In genomic region chr16:18976315-18976714, GRCm38 (mm10) we compare ENCODE assay signal across 13 mouse cellular contexts.
DNase-seq lines count a peak whose midpoint lies in the region; ATAC-seq and TF ChIP-seq lines count a peak whose summit lies in the region.
"Had no signal": no experiment of that assay in that cellular context is flagged by ENCODE, and none has a peak within 500 bp of the region (broad histone marks: within the 10 kb centered on the region; RNA-seq: fewer than 3 reads in every experiment).

No protein-coding gene starts in this region.

- no peak for TF ChIP-seq CTCF in heart, adult 2 months (IDR thresholded peaks at IDR 0.05)
- TF ChIP-seq CTCF in ES-Bruce4 (IDR thresholded peaks at IDR 0.05; ENCODE audit: low read depth, low read length) = no peak

- ATAC-seq in heart, embryonic 16.5 days (replicated peaks; ENCODE audit: extremely low read depth, insufficient read depth, low FRiP score) = no peak
- ATAC-seq in limb, embryonic 13.5 days (ENCODE audit: low FRiP score, low read depth) = no peak
- ATAC-seq in frontal cortex, adult (ENCODE audit: low TSS enrichment) = no peak

- no peak for TF ChIP-seq EP300 in heart, adult 2 months (IDR thresholded peaks at IDR 0.05; ENCODE audit: insufficient read depth, low read depth, low read length)
- no peak for TF ChIP-seq EP300 in ES-Bruce4 (IDR thresholded peaks at IDR 0.05; ENCODE audit: insufficient read depth, low read depth, low read length)

- peak overlapping the region; percentile 13 for H3K4me2 ChIP-seq in heart, embryonic 16.5 days (ENCODE audit: low read depth, low read length)
- H3K4me2 ChIP-seq in limb, embryonic 13.5 days (replicated peaks) = peak overlapping the region; percentile 19; the same call in 1 of the 2 replicates
- H3K4me2 ChIP-seq: liver, embryonic 13.5 days had no signal

- H3K4me3 ChIP-seq in heart, embryonic 16.5 days (ENCODE audit: low read length) = peak overlapping the region; percentile 6; the same call in 1 of the 2 replicates
- H3K4me3 ChIP-seq in heart, adult 2 months = no peak overlapping the region
- peak overlapping the region; percentile 38 for H3K4me3 ChIP-seq in ES-Bruce4 (ENCODE audit: low read depth, low read length)
- no peak overlapping the region for H3K4me3 ChIP-seq in limb, embryonic 13.5 days
- H3K4me3 ChIP-seq: liver, embryonic 13.5 days had no signal

- no peak for TF ChIP-seq POLR2A in heart, adult 2 months (IDR thresholded peaks at IDR 0.05; ENCODE audit: insufficient read depth, low read depth, low read length)
- TF ChIP-seq POLR2A in ES-Bruce4 (IDR thresholded peaks at IDR 0.05; ENCODE audit: insufficient read depth, low read length) = no peak

- intact Hi-C loops in heart, adult 2 months (cut with DNase I) = no loop called here

- no peaks in the 10 kb centered on the region for H3K36me3 ChIP-seq in heart, embryonic 16.5 days (ENCODE audit: control insufficient read depth, insufficient read depth)
- no peaks in the 10 kb centered on the region for H3K36me3 ChIP-seq in heart, adult 2 months (ENCODE audit: control insufficient read depth, insufficient read depth, low read length)
- no peaks in the 10 kb centered on the region for H3K36me3 ChIP-seq in ES-Bruce4 (ENCODE audit: control insufficient read depth, insufficient read depth, low read length, poor library complexity, severe bottlenecking)
- H3K36me3 ChIP-seq in limb, embryonic 13.5 days = peaks cover 9% of the 10 kb centered on the region
- H3K36me3 ChIP-seq: liver, embryonic 13.5 days had no signal

- H3K27me3 ChIP-seq in heart, embryonic 16.5 days (ENCODE audit: control insufficient read depth, insufficient read depth, low read length) = no peaks in the 10 kb centered on the region
- H3K27me3 ChIP-seq in heart, adult 2 months (ENCODE audit: control insufficient read depth, insufficient read depth, low read length) = no peaks in the 10 kb centered on the region
- H3K27me3 ChIP-seq in ES-Bruce4 (ENCODE audit: control insufficient read depth, insufficient read depth, low read length, poor library complexity, severe bottlenecking) = no peaks in the 10 kb centered on the region
- H3K27me3 ChIP-seq in limb, embryonic 13.5 days = no peaks in the 10 kb centered on the region
- H3K27me3 ChIP-seq: liver, embryonic 13.5 days had no signal

- H3K9ac ChIP-seq in heart, embryonic 16.5 days (ENCODE audit: low read length) = no peak overlapping the region
- no peak overlapping the region for H3K9ac ChIP-seq in heart, adult 2 months (ENCODE audit: low read depth, low read length)
- no peak overlapping the region for H3K9ac ChIP-seq in ES-Bruce4 (ENCODE audit: low read depth, poor library complexity, severe bottlenecking)
- H3K9ac ChIP-seq in limb, embryonic 13.5 days = no peak overlapping the region
- H3K9ac ChIP-seq: liver, embryonic 13.5 days had no signal

- 77% methylated on average over 23 of the region's 23 CpGs for WGBS in heart, embryonic 16.5 days
- WGBS in heart, adult 2 months = 82% methylated on average over 23 of the region's 23 CpGs
- WGBS in limb, embryonic 13.5 days = 72% methylated on average over 19 of the region's 23 CpGs

- no peak overlapping the region for H3K27ac ChIP-seq in heart, embryonic 16.5 days (ENCODE audit: low read length)
- no peak overlapping the region for H3K27ac ChIP-seq in heart, adult 2 months
- H3K27ac ChIP-seq in ES-Bruce4 (ENCODE audit: insufficient read depth, low read length) = no peak overlapping the region
- H3K27ac ChIP-seq in limb, embryonic 13.5 days = no peak overlapping the region
- H3K27ac ChIP-seq: liver, embryonic 13.5 days; macrophage had no signal

- peaks cover 2% of the 10 kb centered on the region for H3K4me1 ChIP-seq in heart, embryonic 16.5 days (ENCODE audit: control insufficient read depth, insufficient read depth, low read length)
- H3K4me1 ChIP-seq in heart, adult 2 months (ENCODE audit: control insufficient read depth, insufficient read depth, low read length) = no peaks in the 10 kb centered on the region
- no peaks in the 10 kb centered on the region for H3K4me1 ChIP-seq in ES-Bruce4 (ENCODE audit: control insufficient read depth, insufficient read depth, low read length)
- no peaks in the 10 kb centered on the region for H3K4me1 ChIP-seq in limb, embryonic 13.5 days
- H3K4me1 ChIP-seq: liver, embryonic 13.5 days had no signal

- H3K79me2 ChIP-seq in heart, adult 2 months (replicated peaks; ENCODE audit: control insufficient read depth, insufficient read depth, low read length) = no peaks in the 10 kb centered on the region

- H3K9me3 ChIP-seq in heart, embryonic 16.5 days (replicated peaks; ENCODE audit: control insufficient read depth, low read length) = peaks cover 8% of the 10 kb centered on the region
- H3K9me3 ChIP-seq in ES-Bruce4 (replicated peaks; ENCODE audit: control insufficient read depth, insufficient read depth, low read length, poor library complexity, severe bottlenecking) = peaks cover 8% of the 10 kb centered on the region; the same call in 1 of the 2 replicates
- H3K9me3 ChIP-seq in limb, embryonic 13.5 days = peaks cover 10% of the 10 kb centered on the region; the same call in 1 of the 2 replicates

- DNase-seq in heart, adult 2 months = no peak
- DNase-seq in 3134 (ENCODE audit: extremely low read depth, insufficient read length, low spot score) = peak; percentile 18
- DNase-seq in spleen, postnatal 10 days (ENCODE audit: low spot score in 2 of 2) = no peak
- no peak for DNase-seq in cerebellum, postnatal 36 days
- DNase-seq: cerebellum, adult 11 months; kidney, postnatal 10 days; liver, embryonic 13.5 days; thymus, postnatal 14 days had no signal

Comparison
In these comparisons a context has a peak if more than half of its experiments do, and no peak if none do; other contexts are left out.
1. H3K4me3 ChIP-seq: peak in heart, embryonic 16.5 days (single experiment) and ES-Bruce4 (single experiment); none in heart, adult 2 months (single experiment) and limb, embryonic 13.5 days (single experiment).